Mouse (Mus musculus) induced T-regulatory cell, adult 2 months (primary cell): ENCODE results near the gene Rnf225.

Experiments
- DNase-seq: peaks from one replicate; pipeline ENCODE4 v3.0.0-alpha.2; 2012; ENCODE audit warnings: low read depth

Gene Rnf225

GRCm38 (mm10) chr7:12980291-12980690 lies 53.1 kb downstream of the Rnf225 start:
- DNase-seq, result no peak
